Mouse (Mus musculus) gonadal fat pad, adult 2 months (tissue): ENCODE results near the gene Pde6g. TPM values are rescaled to one million over a fixed set of nuclear protein-coding genes. Genes with fewer than 3 reads are reported as not detected.

ENCODE experiments used
- DNase-seq: peaks from one replicate; pipeline ENCODE4 v3.0.0-alpha.2; 2012; ENCODE audit warnings: low read depth
- polyA plus RNA-seq: library from polyadenylated mRNA; depleted of rRNA; stranded (reverse); fragments of >200 nt; gene quantifications from 2 replicates; pipeline ENCODE4 v1.2.3, GENCODE M21; 2012

Gene Pde6g
- polyA plus RNA-seq, 1 experiment, result 0.42 TPM

DNA sequence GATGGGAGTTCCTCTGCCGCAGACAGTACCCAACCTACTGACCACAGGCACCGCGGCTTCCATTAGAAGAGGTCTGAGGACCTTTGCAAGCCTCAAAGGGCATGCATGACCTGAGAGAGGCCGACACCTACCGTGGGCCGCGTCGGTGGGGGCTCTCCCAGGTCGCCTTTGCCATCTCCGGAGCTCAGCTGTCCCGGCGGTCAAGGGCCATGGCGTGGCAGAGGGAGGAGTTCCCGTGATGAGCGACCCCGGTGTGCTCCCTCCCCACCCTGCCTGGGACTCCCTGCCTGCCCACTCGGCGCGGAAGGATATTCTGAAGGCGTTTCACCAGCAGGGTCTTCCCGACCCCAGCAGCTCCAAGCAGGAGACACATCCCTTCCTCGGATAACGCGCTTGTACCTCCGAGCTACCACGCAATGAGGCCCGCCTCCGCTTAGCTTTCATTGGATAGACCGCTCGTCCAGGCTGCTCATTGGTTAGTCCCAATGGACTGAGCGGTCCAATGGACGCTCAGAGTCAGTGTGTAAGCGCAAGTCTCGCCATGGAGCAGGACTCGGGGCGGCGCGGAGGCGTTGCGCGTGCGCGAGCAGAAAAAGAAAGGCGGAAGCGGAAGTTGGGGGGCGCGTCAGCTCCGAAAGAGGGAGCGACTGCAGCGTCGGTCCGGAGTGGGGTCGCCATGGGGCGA lies 13.9 kb upstream of the Pde6g start, which contains the start of gene Arl16:
Gene Arl16, minus strand, starts transcription at position 557 of the 685 bp plus-strand sequence.
- no peak for DNase-seq

DNA sequence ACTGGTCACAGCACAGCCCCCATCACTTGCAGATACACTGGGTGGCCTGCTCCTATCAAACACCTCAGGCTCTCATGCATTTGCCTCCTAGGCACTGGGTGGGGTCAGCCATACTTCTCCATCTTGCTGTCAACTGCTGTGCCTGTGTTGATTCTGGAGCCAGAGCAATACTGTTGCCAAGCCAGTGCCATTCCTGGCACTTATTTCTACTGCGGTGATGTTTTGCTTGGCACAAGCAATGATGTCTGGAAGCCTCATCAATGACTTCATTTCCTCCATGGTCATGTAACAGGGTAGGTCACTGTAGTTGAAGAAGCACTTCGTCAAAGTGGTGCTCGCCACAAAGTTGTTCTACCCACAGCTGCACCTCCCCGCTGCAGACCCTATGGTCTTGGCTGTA lies 12.2 kb upstream of the Pde6g start:
- DNase-seq, result no peak

DNA sequence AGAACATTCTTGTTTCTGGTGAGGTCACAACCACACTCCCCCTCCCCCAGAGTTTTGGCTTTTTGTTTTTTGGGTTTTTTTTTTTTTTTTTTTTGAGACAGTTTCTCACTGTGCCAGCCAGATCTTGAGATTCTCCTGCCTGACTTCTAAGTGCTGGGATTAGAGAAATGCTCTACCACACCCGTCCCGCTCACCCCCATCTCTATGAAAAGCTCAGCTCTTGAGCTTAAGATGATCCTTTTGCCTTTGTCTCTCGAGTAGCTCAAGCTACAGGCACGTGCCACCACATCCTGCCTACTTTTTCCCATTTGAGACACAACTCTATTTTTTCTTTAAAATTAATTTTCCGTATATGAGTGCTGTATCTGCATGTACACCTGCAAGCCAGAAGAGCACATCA lies 11.1 kb upstream of the Pde6g start:
- no peak for DNase-seq

DNA sequence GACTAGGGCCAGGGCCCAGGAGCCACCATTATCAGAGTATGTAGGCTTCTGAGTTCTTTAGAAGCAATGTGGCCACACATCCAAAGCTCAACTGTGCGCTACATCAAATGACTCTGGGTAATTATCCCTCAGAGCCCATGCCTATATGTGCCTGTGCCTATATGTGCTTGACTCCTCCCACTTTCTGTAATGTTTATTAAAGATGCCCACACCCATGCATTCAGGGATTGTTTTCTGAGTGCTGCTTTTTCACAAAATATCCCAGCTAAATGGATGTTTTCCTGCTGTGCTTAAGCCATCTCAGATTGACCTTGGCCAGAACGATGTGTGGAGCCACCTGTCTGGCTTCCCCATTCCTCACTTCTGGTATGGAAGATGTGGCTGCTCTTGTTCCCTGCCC lies 10.2 kb upstream of the Pde6g start:
- DNase-seq, result no peak

DNA sequence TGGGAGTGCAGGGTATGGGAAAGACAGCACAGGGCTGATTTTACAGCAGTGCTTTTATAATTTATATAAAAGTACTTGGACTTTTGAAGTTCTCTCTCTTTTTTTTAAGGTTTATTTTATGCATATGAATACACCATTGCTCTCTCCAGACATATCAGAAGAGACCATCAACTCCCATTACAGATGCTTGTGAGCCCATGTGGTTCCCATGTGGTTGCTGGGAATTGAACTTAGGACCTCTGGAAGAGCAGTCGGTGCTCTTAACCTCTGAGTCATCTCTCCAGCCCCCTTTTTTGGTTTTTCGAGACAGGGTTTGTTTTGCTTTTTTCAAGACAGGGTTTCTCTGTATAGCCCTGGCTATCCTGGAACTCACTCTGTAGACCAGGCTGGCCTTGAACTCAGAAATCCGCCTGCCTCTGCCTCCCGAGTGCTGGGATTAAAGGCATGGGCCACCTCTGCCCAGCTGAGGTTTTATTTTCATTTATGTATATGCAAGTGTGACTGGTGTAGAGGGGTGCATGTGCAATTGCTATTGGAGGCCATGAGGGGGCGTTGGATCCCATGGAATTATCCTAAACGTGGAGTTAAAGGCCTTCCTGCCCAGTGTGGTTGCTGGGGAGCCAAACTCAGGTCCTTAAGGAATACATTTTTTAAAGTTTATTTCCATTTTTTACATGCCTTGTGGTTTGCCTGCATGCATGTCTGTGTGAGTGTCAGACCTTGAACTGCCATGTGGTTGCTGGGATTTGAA lies 5.7 kb upstream of the Pde6g start:
- no peak for DNase-seq

DNA sequence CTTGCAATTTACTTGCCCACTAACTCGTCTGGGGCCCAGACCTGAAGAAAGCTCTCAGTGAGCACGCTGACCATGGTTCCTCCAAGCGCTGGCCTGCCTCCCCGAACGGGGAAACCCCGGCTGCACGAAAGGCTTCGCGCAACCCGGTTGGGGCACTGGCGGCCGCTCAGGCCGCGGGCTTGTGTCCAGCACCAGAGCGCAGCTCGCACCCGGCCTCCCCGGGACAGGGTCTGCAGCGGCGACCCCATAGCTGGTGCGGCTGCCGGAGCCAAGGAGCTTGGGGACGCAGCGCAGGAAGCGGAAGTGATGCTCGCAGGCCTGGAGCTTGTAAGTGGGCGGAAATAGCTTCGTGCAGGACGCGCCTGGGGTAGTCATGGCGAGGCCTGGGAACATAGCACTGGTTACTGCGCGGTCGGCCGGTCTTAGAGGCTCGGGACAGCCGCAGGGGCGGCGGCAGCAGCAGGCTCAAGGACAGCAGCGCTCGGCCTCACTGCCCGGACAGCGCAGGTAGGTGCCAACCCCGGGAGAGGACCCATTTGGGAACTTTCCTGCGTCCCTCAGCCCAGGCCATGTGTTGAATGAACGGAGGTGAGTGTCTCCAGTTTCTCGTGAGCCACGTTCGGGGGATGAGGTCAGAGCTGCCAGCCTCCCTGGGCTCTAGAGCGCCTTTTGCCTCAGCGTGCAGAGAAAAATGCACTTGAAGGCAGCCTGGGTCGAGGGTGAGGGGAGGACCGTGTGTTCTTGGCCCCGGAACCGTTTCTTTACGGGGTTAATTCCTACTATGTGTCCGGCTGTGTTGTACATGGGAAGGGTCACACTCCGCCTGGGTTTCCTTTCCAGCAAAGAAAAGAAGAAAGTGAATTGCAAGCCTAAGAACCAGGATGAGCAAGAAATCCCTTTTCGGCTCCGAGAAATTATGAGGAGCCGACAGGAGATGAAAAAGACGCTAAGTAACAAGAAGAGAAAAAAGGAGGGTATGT lies 4.8 kb upstream of the Pde6g start, which contains the start of the genes Oxld1 and Ccdc137:
Gene Oxld1, minus strand, starts transcription at position 297 of the 980 bp plus-strand sequence.
Gene Ccdc137, plus strand, starts transcription at position 344 of the 980 bp plus-strand sequence.
- DNase-seq, result no peak

DNA sequence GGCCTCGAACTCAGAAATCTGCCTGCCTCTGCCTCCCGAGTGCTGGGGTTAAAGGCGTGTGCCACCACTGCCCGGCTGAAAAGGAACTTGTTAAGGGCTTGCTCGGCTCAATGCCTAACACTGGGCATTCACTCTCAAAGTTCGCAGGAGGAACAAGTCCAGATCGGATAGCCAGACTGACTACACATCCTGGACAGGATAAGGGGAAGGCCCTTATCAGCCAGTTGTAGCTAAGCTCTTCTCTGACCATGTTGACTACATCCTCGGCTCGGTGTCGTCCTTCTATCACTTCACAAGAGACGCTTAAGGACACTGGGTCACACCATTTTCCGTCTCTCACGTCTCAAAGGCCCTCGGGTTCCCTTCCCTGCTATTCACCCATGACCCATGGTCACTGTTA lies 4.1 kb upstream of the Pde6g start:
- no peak for DNase-seq

DNA sequence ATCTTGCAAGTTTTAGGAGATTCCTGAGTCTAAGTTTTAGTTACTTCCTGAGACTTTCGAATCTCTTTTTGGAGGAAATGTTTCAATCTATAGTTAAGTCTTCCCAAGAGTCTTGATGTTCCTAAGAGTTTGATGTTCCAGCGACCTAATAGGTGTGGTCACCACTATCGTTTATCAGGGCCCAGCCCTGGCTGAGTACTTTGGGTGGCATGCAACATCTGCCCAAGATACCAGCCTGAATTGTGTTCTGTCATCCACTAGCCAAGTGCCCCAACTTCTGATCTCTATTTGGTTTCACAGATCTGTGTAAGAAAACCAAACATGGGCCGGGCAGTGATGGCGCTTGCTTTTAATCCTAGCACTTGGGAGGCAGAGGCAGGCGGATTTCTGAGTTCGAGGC lies 2.1 kb upstream of the Pde6g start:
- DNase-seq, result no peak

DNA sequence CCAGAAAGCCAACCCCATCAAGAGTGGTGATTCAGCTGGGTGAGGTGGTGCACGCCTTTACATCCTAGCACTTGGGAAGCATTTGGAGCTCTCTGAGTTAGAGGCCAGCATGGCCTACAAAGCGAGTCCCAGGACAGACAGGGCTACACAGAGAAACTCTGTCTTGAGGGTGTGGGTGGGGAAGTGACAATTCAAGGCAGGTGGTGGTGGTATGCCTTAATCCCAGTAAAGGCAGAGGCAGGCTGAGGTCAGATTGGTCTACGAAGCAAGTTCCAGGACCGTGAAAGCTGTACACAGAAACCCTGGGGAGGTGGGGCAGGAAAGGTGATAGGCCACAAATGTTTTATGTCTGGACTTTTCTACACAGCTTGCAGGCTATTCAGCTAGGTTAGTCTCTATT lies 1.7 kb upstream of the Pde6g start:
- DNase-seq, result no peak

DNA sequence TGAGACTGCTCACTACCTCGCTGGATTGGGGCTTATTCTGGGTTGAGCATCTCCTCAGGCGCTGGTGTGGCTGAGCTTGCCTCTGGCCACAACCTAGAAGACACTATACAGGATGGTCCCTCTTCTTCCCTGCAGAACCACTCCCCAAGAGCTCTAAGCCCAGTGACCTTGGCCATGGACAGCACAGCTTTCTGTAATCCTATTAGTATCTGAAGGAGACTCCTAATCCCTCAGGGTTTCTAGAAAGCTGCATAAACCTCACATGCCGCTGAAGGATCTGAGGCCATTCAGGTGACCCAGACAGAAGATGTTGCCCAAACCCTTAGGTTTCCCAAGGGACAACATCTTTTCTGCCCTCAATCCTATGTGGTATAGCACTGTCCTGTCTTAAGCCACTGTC lies 1.1 kb downstream of the Pde6g start:
- no peak for DNase-seq

DNA sequence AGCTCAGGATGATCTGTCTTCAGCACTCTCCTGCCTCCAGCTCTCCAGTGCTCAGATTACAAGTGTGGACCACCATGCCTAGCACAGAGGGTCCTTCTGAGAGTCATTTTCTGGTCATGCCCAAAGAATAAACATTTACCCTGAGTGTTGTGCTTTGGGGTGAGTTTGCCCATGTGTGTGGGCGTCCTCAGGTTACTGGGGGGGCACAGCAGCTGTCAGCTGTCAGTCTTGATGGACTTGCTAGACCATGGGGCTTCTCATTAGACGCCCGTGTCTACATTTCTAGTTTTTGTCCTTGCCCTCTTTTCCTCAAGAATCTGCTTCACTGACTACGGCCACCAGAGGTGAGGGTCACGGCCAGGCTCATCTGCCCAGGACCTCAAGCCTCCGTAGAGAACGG lies 6.1 kb downstream of the Pde6g start:
- DNase-seq, result no peak

DNA sequence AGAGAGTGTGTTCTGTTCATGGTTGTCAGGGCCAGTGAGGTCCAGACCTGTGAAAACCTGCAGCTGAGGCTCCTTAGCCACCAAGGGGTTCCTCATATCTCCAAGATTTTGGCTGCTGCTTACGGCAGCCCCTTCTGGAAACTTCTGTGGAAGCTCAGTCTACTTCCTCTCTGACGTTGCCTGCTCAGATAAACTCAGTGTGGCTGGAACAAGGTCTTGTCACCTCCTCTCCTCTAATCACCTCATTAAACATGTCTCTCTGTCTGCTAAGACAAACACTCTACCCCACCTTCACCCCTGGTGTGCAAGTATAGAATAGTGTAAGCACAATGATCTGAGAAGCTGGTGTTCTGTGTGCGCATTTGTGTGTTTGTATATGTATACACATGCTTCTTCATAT lies 7.8 kb downstream of the Pde6g start:
- DNase-seq, result no peak

DNA sequence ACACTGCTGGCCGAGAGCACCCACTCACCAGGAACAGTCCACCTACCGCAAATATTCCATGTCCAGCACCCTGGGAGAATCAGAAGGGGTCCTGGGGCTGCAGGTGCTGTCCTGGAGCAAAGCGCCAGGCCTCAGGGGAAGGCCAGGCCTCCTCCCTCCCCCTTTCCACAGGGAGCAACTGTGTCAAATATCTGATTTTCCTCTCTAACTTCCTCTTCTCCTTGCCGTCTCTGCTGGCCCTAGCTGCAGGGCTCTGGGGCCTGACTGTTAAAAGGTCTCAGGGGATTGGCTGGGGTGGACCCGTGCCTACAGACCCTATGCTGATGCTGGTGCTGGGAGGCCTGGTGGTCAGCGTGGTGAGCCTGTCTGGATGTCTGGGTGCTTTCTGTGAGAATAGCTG lies 9.2 kb downstream of the Pde6g start:
- DNase-seq, result no peak

DNA sequence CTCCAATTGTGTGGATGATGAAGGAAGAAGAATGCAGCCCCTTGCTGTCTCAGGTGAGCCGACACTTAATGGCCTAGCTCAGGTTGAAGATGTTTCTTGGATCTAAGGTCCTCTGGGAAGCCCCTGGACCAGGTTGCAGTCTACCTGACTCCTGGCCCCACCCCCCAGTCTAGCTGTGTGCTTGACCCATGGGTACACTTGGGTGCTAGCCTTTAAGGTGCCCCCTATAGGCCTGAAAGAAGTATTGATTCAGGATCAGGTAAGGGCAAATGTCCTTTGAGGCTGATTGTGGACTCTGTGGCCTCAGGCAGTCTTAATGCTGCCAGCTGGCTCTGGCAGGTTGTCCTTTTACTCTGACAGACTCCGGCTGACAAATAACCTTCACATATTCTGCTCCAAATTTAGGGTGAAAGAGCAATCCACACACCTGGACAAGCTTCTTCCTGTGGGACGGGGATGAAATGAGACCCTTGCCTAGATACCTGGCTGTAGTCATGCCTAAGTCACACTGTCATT lies 10.5 kb downstream of the Pde6g start:
- no peak for DNase-seq

DNA sequence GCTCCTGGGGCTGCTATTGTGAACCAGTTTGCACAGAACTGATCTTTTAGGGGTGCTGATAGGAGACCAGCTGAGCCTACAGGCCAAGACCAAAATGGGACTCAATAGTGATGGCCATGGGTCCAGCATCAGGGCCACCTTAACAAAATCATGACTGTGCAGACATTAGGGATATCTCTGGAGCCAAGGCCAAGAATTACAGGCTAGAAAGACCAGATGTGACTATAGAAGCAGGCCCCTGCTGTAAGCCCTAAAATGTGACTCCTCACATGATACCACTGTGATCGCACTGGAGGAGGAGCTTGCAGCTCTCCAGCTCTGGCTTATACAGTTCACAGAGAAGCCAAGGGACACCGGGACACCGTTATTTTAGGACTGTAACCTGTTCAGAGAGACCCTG lies 11.0 kb downstream of the Pde6g start, which contains the start of gene Tspan10:
Gene Tspan10, plus strand, starts transcription at position 301 of the 400 bp plus-strand sequence.
- no peak for DNase-seq

DNA sequence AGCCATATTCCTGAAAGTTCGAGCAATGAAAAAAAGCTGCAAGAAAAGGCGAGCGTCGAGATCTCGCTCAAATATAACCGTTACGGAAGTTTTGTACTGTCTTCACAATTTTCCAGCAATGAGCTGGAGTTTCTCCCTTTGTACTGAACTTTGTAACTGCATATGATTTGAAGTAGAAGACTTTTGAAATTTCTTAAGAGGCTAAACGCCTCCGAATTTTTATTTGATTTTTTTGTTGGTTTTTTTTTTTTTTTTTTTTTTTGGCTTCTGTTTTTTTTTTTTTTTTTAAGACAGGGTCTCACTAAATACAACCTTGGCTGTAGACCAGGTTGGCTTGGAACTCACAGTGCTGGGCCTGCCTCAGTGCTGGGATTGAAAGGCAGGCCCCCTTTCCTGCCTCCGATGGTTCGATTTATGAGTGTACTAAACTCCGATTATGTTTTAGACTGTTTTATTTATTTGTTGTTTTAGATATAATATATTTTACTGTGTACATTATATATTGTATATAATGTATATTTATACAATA lies 15.4 kb downstream of the Pde6g start:
- no peak for DNase-seq

DNA sequence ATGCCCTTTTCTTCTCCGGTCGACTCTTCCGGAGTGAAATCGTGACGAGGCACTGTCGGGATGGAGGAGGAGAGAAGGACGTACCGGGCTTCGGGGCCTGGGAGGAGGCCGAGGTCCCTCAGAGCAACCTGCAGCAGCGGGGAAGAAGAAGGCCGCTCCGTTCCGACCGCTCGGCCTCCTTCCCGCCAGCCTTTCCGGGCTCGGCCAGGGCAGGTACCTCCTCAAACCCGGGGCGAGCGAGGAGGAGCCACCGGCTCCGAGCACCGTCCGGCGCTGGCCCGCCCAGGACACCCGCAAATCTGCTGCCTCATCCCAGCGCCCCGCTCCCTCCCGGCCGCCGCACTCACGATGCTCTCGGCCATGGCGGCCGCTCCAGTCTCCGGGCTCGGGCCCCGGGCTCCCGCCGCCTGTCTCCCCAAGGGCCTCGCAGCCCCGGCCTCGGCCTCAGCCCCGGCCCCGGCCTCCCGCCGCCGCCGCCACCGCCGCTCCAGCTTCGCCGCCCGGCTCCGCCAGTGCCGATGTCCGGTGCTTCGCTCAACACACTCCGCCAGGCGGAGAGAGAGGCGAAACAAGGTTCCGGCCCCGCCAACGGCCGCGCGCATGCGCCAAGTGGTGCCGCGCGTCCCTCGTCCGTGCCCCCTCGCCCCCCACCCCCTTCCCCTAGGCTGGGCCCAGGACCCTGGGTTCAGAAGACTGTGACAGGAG lies 16.0 kb downstream of the Pde6g start, which contains the start of gene Nploc4:
Gene Nploc4, minus strand, starts transcription at position 557 of the 705 bp plus-strand sequence.
- no peak for DNase-seq

DNA sequence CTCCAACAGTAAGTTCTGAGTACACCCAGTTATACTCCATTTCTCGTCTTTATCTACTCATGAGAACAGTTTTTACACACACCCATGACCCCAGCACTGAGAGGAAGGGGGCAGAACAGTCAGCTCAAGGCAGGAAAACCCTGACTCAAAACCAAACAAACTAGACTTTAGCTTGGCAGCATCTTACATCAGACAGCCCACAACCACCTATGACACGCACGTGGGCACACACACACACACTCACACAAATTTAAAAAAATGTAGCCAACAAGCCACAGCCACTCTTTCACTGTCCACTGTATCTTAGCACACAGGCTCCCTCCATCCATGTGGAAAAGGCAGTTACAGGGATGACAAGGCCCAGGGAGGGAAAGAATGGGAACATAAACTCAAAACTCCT lies 26.6 kb downstream of the Pde6g start:
- no peak for DNase-seq

DNA sequence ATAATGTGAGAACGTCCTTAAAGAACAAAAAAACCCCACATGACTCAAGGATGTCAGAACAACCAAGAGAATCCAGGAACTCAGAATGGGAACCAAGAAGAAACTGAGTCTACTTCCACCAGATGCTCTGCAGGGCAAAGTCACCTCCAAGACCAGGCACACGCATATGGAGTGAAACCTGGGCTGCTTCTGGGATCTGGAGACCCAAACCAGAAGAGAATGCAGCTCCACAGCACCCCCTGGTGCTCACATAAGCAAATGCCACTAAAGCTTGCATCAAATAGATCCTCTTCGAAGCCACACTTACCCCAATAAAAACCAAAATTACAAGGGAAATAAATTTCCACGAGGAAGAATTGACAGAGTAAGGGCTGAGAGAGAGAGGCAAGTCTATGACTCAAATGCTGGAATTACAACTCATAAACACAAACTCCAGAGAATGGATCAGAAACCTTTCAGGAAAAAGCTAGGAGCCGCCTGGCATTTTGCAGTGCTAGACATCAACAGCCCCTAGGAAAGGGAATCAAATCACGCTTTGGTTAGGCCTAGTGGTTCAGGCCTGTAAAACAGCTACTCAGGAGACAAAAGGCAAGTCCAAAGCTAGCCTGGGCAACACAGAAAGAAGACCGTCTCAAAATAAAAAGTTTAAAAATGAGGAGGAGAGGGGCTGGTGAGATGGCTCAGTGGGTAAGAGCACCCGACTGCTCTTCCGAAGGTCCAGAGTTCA lies 29.6 kb downstream of the Pde6g start:
- no peak for DNase-seq
